Mouse (Mus musculus) layer of hippocampus, adult 11-12 months (tissue): Measurements from ENCODE around the gene Rap1gap2.

Experiments
- DNase-seq: peaks from one replicate; pipeline ENCODE4 v3.0.0; 2022; ENCODE audit warnings: low spot score

Rap1gap2 gene

GRCm38 (mm10) chr11:74574768-74575434 lies 35.8 kb downstream of the Rap1gap2 start:
- no peak for DNase-seq

GRCm38 (mm10) chr11:74572459-74573061 lies 38.2 kb downstream of the Rap1gap2 start:
- no peak for DNase-seq

- DNase-seq: no peak
Observed at GRCm38 (mm10) chr11:74569735-74570134, 41.0 kb downstream of the Rap1gap2 start.

GRCm38 (mm10) chr11:74568463-74568862 lies 42.3 kb downstream of the Rap1gap2 start:
- peak; percentile 60 for DNase-seq

GRCm38 (mm10) chr11:74568004-74568403 lies 42.7 kb downstream of the Rap1gap2 start:
- no peak for DNase-seq

GRCm38 (mm10) chr11:74566326-74566874 lies 44.3 kb downstream of the Rap1gap2 start:
- DNase-seq: no peak

- DNase-seq: no peak
Observed at GRCm38 (mm10) chr11:74561392-74561791, 49.3 kb downstream of the Rap1gap2 start.

- no peak for DNase-seq
Observed at GRCm38 (mm10) chr11:74560600-74561227, 50.0 kb downstream of the Rap1gap2 start.

- no peak for DNase-seq
Observed at GRCm38 (mm10) chr11:74559793-74560433, 50.8 kb downstream of the Rap1gap2 start.

GRCm38 (mm10) chr11:74558933-74559332 lies 51.8 kb downstream of the Rap1gap2 start:
- no peak for DNase-seq

GRCm38 (mm10) chr11:74557456-74558230 lies 53.1 kb downstream of the Rap1gap2 start:
- no peak for DNase-seq

GRCm38 (mm10) chr11:74555716-74556374 lies 54.9 kb downstream of the Rap1gap2 start:
- DNase-seq: no peak

- DNase-seq: no peak
Observed at GRCm38 (mm10) chr11:74554683-74555341, 55.9 kb downstream of the Rap1gap2 start.

- no peak for DNase-seq
Observed at GRCm38 (mm10) chr11:74551568-74551967, 59.1 kb downstream of the Rap1gap2 start.

GRCm38 (mm10) chr11:74550615-74551102 lies 60.1 kb downstream of the Rap1gap2 start:
- DNase-seq: no peak

GRCm38 (mm10) chr11:74548781-74549382 lies 61.8 kb downstream of the Rap1gap2 start:
- DNase-seq: no peak

- no peak for DNase-seq
Observed at GRCm38 (mm10) chr11:74546933-74547694, 63.6 kb downstream of the Rap1gap2 start.

GRCm38 (mm10) chr11:74546165-74546564 lies 64.5 kb downstream of the Rap1gap2 start:
- peak; percentile 72 for DNase-seq

GRCm38 (mm10) chr11:74545560-74545959 lies 65.2 kb downstream of the Rap1gap2 start:
- DNase-seq: no peak
